Mouse (Mus musculus): ENCODE measurements around the gene Banf2. TPM values are rescaled to one million over a fixed set of nuclear protein-coding genes. Genes with fewer than 3 reads are reported as not detected.
A peak's percentile ranks its signal among the peaks of the same experiment; 100 is the strongest.

Banf2 gene
- polyA plus RNA-seq, 1 experiment from 2014 or later = not detected

- no peak overlapping the region for H3K4me3 ChIP-seq (replicated peaks)
- ATAC-seq (replicated peaks; ENCODE audit: low FRiP score) = no peak
- H3K36me3 ChIP-seq = no peaks in the 10 kb centered on the region
- no peak overlapping the region for H3K9ac ChIP-seq
- no peak overlapping the region for H3K27ac ChIP-seq
- no peaks in the 10 kb centered on the region for H3K27me3 ChIP-seq
- H3K9me3 ChIP-seq (replicated peaks) = no peaks in the 10 kb centered on the region
- 34% methylated on average over 7 of the region's 7 CpGs for WGBS
- H3K4me1 ChIP-seq = no peaks in the 10 kb centered on the region; the same call in 1 of the 2 replicates
- H3K4me2 ChIP-seq = no peak overlapping the region
Observed at GRCm38 (mm10) chr2:144072642-144073041, 39.8 kb downstream of the Banf2 start.

- Histone ChIP-seq H3K36me3 (no peaks in the 10 kb centered on the region), H3K4me1 (peaks cover 4% of the 10 kb centered on the region; the same call in 1 of the 2 replicates), H3K9ac (no peak overlapping the region), H3K9me3 (replicated peaks) (no peaks in the 10 kb centered on the region), H3K4me2 (no peak overlapping the region), H3K27me3 (no peaks in the 10 kb centered on the region), H3K4me3 (replicated peaks) (no peak overlapping the region), H3K27ac (no peak overlapping the region)
- no peak for ATAC-seq (replicated peaks; ENCODE audit: low FRiP score)
- WGBS = over 99% methylated on average over 5 of the region's 5 CpGs
Observed at GRCm38 (mm10) chr2:144074059-144074458, 41.2 kb downstream of the Banf2 start.

- H3K9ac ChIP-seq = no peak overlapping the region
- H3K9me3 ChIP-seq (replicated peaks) = no peaks in the 10 kb centered on the region
- WGBS = 80% methylated on average over 2 of the region's 2 CpGs
- no peak overlapping the region for H3K4me3 ChIP-seq (replicated peaks)
- H3K27ac ChIP-seq = no peak overlapping the region
- no peaks in the 10 kb centered on the region for H3K27me3 ChIP-seq
- peaks cover 4% of the 10 kb centered on the region; the same call in 1 of the 2 replicates for H3K4me1 ChIP-seq
- ATAC-seq (replicated peaks; ENCODE audit: low FRiP score) = no peak
- H3K4me2 ChIP-seq = no peak overlapping the region
- no peaks in the 10 kb centered on the region for H3K36me3 ChIP-seq
Observed at GRCm38 (mm10) chr2:144076625-144077024, 43.8 kb downstream of the Banf2 start.

- H3K4me1 ChIP-seq = 0 out of 2 replicates have a peak, but pooled peaks cover 4% of the 10 kb centered on the region
- no peak for ATAC-seq (replicated peaks; ENCODE audit: low FRiP score)
- no peaks in the 10 kb centered on the region for H3K36me3 ChIP-seq
- no peak overlapping the region for H3K4me3 ChIP-seq (replicated peaks)
- H3K9me3 ChIP-seq (replicated peaks) = no peaks in the 10 kb centered on the region
- WGBS = 48% methylated on average over 3 of the region's 3 CpGs
- H3K27ac ChIP-seq = no peak overlapping the region
- no peak overlapping the region for H3K4me2 ChIP-seq
- H3K27me3 ChIP-seq = no peaks in the 10 kb centered on the region
- no peak overlapping the region for H3K9ac ChIP-seq
Observed at GRCm38 (mm10) chr2:144078897-144079296, 46.0 kb downstream of the Banf2 start.

- H3K4me2 ChIP-seq = no peak overlapping the region
- no peaks in the 10 kb centered on the region for H3K9me3 ChIP-seq (replicated peaks)
- no peaks in the 10 kb centered on the region for H3K36me3 ChIP-seq
- peak overlapping the region; percentile 78 for H3K27ac ChIP-seq
- H3K4me3 ChIP-seq (replicated peaks) = no peak overlapping the region
- WGBS = 29% methylated on average over 18 of the region's 18 CpGs
- H3K27me3 ChIP-seq = 0 out of 2 replicates have a peak, but pooled peaks cover 2% of the 10 kb centered on the region
- peak; percentile 57; the same call in 1 of the 2 replicates for ATAC-seq (replicated peaks; ENCODE audit: low FRiP score)
- peaks cover 34% of the 10 kb centered on the region for H3K4me1 ChIP-seq
- H3K9ac ChIP-seq = no peak overlapping the region
Observed at GRCm38 (mm10) chr2:144086183-144086847, 53.5 kb downstream of the Banf2 start.

GRCm38 (mm10) chr2:144087899-144088584 lies 55.2 kb downstream of the Banf2 start:
- Histone ChIP-seq H3K4me3 (replicated peaks) (no peak overlapping the region), H3K4me1 (peaks cover 34% of the 10 kb centered on the region), H3K9ac (no peak overlapping the region), H3K27me3 (0 out of 2 replicates have a peak, but pooled peaks cover 2% of the 10 kb centered on the region), H3K27ac (no peak overlapping the region), H3K4me2 (no peak overlapping the region), H3K9me3 (replicated peaks) (no peaks in the 10 kb centered on the region), H3K36me3 (no peaks in the 10 kb centered on the region)
- whole genome bisulfite sequencing = 21% methylated on average over 9 of the region's 9 CpGs
- ATAC-seq (replicated peaks; ENCODE audit: low FRiP score) = peak; percentile 54; the same call in 1 of the 2 replicates

- H3K4me2 ChIP-seq = no peak overlapping the region
- no peak overlapping the region for H3K9ac ChIP-seq
- H3K27me3 ChIP-seq = 0 out of 2 replicates have a peak, but pooled peaks cover 2% of the 10 kb centered on the region
- H3K4me3 ChIP-seq (replicated peaks) = no peak overlapping the region
- H3K4me1 ChIP-seq = peaks cover 8% of the 10 kb centered on the region
- no peak overlapping the region for H3K27ac ChIP-seq
- 73% methylated on average over 4 of the region's 4 CpGs for WGBS
- H3K9me3 ChIP-seq (replicated peaks) = no peaks in the 10 kb centered on the region
- ATAC-seq (replicated peaks; ENCODE audit: low FRiP score) = no peak
- no peaks in the 10 kb centered on the region for H3K36me3 ChIP-seq
Observed at GRCm38 (mm10) chr2:144092767-144093166, 59.9 kb downstream of the Banf2 start.

GRCm38 (mm10) chr2:144094721-144095120 lies 61.9 kb downstream of the Banf2 start:
- no peaks in the 10 kb centered on the region for H3K36me3 ChIP-seq
- WGBS = 81% methylated on average over 1 of the region's 1 CpGs
- ATAC-seq (replicated peaks; ENCODE audit: low FRiP score) = no peak
- 0 out of 2 replicates have a peak, but pooled peaks cover 2% of the 10 kb centered on the region for H3K27me3 ChIP-seq
- no peak overlapping the region for H3K4me3 ChIP-seq (replicated peaks)
- no peak overlapping the region for H3K4me2 ChIP-seq
- no peaks in the 10 kb centered on the region for H3K4me1 ChIP-seq
- H3K27ac ChIP-seq = no peak overlapping the region
- H3K9ac ChIP-seq = no peak overlapping the region
- no peaks in the 10 kb centered on the region for H3K9me3 ChIP-seq (replicated peaks)

GRCm38 (mm10) chr2:144101463-144101961 lies 68.7 kb downstream of the Banf2 start:
- Histone ChIP-seq H3K27ac (peak overlapping the region; percentile 83), H3K4me1 (peaks cover 14% of the 10 kb centered on the region), H3K9ac (no peak overlapping the region), H3K9me3 (replicated peaks) (no peaks in the 10 kb centered on the region), H3K4me3 (replicated peaks) (no peak overlapping the region), H3K4me2 (peak overlapping the region; percentile 13; the same call in 1 of the 2 replicates), H3K36me3 (no peaks in the 10 kb centered on the region), H3K27me3 (no peaks in the 10 kb centered on the region)
- ATAC-seq (replicated peaks; ENCODE audit: low FRiP score) = peak; percentile 86
- WGBS = 45% methylated on average over 13 of the region's 13 CpGs

- WGBS = 88% methylated on average over 5 of the region's 5 CpGs
- Histone ChIP-seq H3K36me3 (no peaks in the 10 kb centered on the region), H3K4me3 (replicated peaks) (no peak overlapping the region), H3K27me3 (no peaks in the 10 kb centered on the region), H3K27ac (no peak overlapping the region), H3K9me3 (replicated peaks) (no peaks in the 10 kb centered on the region), H3K4me1 (0 out of 2 replicates have a peak, but pooled peaks cover 3% of the 10 kb centered on the region), H3K9ac (no peak overlapping the region), H3K4me2 (no peak overlapping the region)
- ATAC-seq (replicated peaks; ENCODE audit: low FRiP score) = no peak
Observed at GRCm38 (mm10) chr2:144107374-144107773, 74.5 kb downstream of the Banf2 start.

- H3K36me3 ChIP-seq = no peaks in the 10 kb centered on the region
- no peaks in the 10 kb centered on the region for H3K27me3 ChIP-seq
- H3K9ac ChIP-seq = no peak overlapping the region
- H3K27ac ChIP-seq = no peak overlapping the region
- H3K9me3 ChIP-seq (replicated peaks) = no peaks in the 10 kb centered on the region
- no peak overlapping the region for H3K4me2 ChIP-seq
- H3K4me3 ChIP-seq (replicated peaks) = no peak overlapping the region
- WGBS = 83% methylated on average over 2 of the region's 2 CpGs
- 0 out of 2 replicates have a peak, but pooled peaks cover 3% of the 10 kb centered on the region for H3K4me1 ChIP-seq
- no peak for ATAC-seq (replicated peaks; ENCODE audit: low FRiP score)
Observed at GRCm38 (mm10) chr2:144107810-144108209, 75.0 kb downstream of the Banf2 start.

GRCm38 (mm10) chr2:144108376-144108775 lies 75.5 kb downstream of the Banf2 start:
- Histone ChIP-seq H3K27me3 (no peaks in the 10 kb centered on the region), H3K27ac (no peak overlapping the region), H3K4me1 (0 out of 2 replicates have a peak, but pooled peaks cover 3% of the 10 kb centered on the region), H3K36me3 (no peaks in the 10 kb centered on the region), H3K9ac (no peak overlapping the region), H3K9me3 (replicated peaks) (no peaks in the 10 kb centered on the region), H3K4me2 (no peak overlapping the region), H3K4me3 (replicated peaks) (no peak overlapping the region)
- 80% methylated on average over 3 of the region's 3 CpGs for WGBS
- no peak for ATAC-seq (replicated peaks; ENCODE audit: low FRiP score)

Measured in kidney, embryonic 15.5 days (tissue).